Mouse (Mus musculus) CD8-positive naive resting alpha-beta T cell, adult 2 months (primary cell): Measurements from ENCODE around the gene Myo3b.

Experiments
- DNase-seq, 2 experiments: peaks; one replicate each; pipeline ENCODE4 v3.0.0; 2022; ENCODE audit warnings: low read depth in 2 of 2, low spot score in 2 of 2

The Myo3b gene

GRCm38 (mm10) chr2:70261703-70262564, 223.0 kb downstream of the Myo3b start:
- DNase-seq = no peak

DNA sequence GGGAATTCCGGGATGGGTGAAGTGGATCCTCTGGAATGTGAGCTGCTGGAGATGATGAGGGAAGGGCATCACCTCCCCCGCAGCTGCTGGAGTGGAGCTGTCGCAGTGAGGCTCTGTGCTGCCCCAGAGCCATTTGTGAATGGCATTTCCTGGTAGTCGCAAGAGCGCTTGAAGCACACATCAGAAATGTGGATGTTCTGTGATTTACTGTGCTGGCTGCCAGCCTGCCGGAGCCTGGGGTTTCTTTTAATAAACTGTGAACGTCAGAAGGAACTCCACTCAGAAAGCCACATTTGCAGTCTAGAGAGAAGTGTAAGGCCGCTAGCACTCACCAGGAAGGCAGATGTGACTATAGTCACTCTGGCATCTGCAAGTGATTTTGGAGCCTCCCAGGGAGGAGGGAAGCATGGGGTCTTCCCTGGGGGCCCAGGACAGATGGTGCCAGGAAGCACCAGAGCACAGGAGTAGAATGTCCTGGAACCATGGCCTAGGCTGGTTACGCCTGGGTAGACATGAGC, 223.7 kb downstream of the Myo3b start:
- DNase-seq = no peak

DNA sequence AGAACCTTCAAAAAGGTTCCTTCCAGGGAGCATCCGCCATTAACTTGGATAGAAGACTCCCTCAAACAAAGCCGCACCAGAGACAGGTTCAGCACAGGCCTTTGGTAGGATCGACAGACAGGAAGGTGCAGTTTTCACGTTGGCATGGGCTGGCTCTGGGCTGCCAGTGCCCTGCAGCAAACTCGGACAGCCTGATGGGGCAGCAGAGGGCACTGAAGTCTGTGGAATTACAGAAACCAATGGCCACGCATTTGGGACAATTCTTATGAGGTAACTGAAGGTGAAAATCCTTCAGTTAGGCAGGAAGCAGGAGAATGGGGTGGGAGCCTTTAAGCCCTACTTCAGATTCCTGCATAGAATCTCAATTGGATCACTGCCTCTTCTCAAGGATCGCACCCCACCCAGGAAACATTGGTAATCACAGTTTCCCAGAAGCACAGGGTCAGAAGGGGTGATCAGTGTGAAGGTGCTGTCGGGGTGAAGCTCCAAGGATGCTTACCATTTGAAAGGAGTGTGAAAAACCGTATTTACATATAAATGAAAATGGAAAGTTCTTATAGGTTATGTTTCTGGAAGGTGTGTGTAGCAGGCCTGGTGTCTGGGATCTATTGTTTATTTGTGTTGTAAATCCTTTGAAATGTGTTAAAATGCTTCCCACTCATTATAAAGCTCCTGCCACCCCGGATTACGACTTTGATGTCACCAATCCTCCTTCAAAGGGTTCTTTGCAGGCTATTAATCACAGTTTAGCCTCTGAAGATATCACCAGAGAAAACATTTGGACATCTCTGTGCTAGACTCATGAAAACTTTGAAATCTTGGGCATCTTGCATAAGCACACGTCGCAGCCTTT, 239.7 kb downstream of the Myo3b start:
- DNase-seq = no peak

- DNase-seq = no peak
Measured at GRCm38 (mm10) chr2:70284109-70284508, 245.2 kb downstream of the Myo3b start.

- no peak for DNase-seq
Measured at GRCm38 (mm10) chr2:70291063-70291462, 252.1 kb downstream of the Myo3b start.

GRCm38 (mm10) chr2:70292776-70293175, 253.8 kb downstream of the Myo3b start:
- no peak for DNase-seq

DNA sequence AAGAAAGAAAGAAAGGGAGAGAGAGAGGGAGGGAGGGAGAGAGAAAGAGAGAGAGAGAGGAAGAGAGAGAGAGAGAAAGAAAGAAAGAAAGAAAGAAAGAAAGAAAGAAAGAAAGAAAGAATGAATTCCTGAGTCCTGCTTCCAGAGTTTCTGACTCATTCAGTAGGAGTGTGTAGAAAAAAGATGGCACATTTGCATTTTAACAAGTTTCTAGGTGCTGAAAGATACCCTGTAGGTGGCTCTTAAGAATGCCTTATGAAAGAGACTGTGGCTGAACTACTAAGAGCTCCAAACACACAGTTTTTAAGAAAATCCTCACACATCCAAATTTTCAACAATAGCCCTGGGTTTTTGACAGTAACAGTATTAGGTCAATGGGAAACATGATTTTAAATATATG, 264.0 kb downstream of the Myo3b start:
- no peak for DNase-seq

GRCm38 (mm10) chr2:70315125-70315524, 276.2 kb downstream of the Myo3b start:
- no peak for DNase-seq

GRCm38 (mm10) chr2:70315734-70316133, 276.8 kb downstream of the Myo3b start:
- no peak for DNase-seq

GRCm38 (mm10) chr2:70317850-70318249, 278.9 kb downstream of the Myo3b start:
- DNase-seq = no peak

DNA sequence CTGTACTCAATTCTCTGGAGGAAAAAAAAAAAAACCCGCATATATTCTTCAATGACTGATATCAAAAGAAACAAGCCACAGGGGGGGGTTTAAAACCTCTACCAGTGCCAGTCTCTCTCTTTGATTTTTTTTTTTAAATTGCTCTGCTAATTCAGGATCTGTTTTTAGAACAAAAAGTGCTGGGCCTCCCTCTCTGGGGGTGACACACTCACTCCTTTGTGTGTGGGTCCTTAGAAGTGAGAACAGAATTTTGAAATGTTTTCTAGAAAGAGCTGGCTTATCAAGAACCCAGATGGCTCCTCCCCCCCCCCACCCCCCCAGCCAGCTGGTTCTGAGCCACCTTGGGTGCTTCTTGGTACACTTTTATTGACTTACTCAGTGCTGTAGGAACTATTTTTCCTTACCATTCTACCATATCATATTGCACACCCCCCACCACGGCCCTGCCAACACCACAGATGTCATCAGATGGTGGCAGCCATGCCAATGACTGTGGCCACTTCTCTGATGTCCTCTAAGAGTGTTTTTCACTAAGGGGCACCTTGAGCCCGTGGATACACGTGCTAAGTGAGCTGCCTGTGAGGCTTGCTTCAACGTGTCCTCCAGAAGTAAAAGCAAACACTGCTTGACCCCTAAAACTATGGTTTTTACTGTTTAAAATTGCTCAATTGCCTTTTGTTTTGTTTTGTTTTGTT, 280.1 kb downstream of the Myo3b start:
- no peak for DNase-seq

DNA sequence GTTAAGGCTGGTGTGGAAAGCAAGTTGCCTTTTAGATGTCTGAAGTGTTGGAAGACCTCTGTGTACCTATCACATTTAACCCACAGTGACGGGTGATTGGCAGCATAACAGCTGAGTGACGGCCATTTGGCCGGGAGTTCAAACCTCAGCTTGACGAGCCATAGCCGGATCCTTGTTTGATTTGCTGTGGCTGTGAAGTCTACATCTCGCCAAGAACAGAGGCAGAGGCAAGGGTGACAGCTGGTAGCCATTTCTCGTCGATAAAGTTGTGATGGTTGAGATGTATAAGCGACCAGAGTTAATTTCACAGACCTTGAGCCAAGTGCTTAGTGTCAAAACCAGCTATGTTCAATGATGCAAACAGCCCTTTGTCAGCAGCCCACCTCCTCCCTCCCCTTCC, 283.8 kb downstream of the Myo3b start:
- no peak for DNase-seq

DNA sequence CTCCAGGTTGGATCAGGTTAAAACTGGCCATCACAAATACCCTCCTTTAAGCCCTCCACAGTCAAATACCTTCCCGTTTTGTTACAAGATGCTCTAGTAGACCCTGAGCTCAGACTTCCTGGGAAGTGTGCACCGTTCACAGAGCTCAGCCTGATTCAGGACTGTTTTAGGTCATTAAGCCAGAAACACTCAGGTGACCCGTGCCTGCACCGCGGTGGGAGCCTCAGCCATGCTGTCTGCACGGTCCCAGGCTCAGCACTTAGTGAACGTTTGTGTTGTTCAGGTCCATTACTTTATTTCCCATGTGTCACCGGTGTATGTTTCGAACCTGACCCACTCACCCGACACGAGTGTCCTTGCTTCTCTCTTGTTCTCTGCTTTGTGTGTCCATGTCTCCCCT, 288.7 kb downstream of the Myo3b start:
- no peak for DNase-seq

GRCm38 (mm10) chr2:70332905-70333304, 294.0 kb downstream of the Myo3b start:
- DNase-seq = no peak

- no peak for DNase-seq
Measured at GRCm38 (mm10) chr2:70333553-70333952, 294.6 kb downstream of the Myo3b start.

GRCm38 (mm10) chr2:70336551-70336950, 297.6 kb downstream of the Myo3b start:
- no peak for DNase-seq

DNA sequence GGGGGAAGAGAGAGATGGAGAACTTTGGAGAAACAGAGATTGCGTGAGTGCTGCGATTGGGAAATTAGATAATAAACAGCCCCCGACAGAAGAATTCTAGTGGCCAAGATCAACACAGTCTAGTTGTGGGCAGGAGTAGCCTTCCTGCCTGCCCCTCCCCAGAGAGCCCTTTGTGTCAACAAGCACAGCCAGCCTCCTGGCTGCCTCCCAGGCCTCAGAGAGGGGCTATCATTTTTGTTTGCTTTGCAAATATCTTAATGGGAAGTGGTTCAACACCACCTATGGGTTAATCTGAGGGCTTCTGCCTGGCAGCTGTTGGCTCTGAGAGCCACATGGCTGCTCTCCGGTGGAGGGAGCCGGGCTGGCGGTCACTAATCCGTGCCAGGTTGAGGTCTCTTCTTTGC, 298.3 kb downstream of the Myo3b start:
- DNase-seq = no peak

GRCm38 (mm10) chr2:70337869-70338268, 298.9 kb downstream of the Myo3b start:
- no peak for DNase-seq

- no peak for DNase-seq
Measured at GRCm38 (mm10) chr2:70339061-70339460, 300.1 kb downstream of the Myo3b start.

DNA sequence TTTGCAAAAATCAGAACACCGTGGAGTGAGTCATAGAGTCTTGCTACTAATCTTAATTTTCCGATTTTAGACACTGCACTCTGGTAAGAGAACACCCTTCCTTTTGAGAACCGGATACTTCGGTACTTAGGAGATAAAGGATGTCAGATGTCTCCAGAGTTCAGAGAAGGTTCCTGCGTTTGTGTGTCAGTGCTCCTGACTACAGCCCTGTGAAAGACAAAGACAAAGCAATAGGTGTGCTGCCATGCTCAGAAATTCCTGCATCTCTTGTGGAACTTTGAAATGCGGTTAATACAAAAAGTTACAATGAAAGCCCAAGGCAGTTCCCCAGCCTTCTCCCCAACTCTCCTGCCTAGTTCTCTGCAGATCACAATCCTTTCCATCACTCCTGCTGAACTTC, 300.6 kb downstream of the Myo3b start:
- DNase-seq = no peak

- DNase-seq = no peak
Measured at GRCm38 (mm10) chr2:70340224-70340623, 301.3 kb downstream of the Myo3b start.
